Mouse (Mus musculus) hindbrain, postnatal 0 days (tissue): Measurements from ENCODE around the gene Gm47985. TPM values are rescaled to one million over a fixed set of nuclear protein-coding genes. Genes with fewer than 3 reads are reported as not detected.
"Not testable (repeated sequence)": the region's sequence is repeated elsewhere in the genome, so short reads cannot be mapped to it uniquely, and the experiment has no call there.

Experiments used
- ATAC-seq: fragments of 200-750 bp; cut with Nextera tagmentation; 2 replicates; pipeline ENCODE4 v1.8.0; 2017; ENCODE audit warnings: mild to moderate bottlenecking, moderate TSS enrichment, moderate library complexity
- DNase-seq: peaks from one replicate; pipeline ENCODE4 v3.0.0-alpha.2; 2015; ENCODE audit warnings: low spot score
- H3K27ac ChIP-seq: fragments of 300-500 bp; sonication (generic); 2 replicates; pipeline ENCODE4 v1.5.1; 2014; ENCODE audit warnings: mild to moderate bottlenecking
- H3K27me3 ChIP-seq: fragments of 300-500 bp; sonication (generic); 2 replicates; pipeline ENCODE4 v1.6.1; 2014; ENCODE audit warnings: low read length, mixed read lengths; ENCODE audit not compliant: insufficient read depth
- H3K36me3 ChIP-seq: fragments of 300-500 bp; sonication (generic); 2 replicates; pipeline ENCODE4 v1.6.1; 2014; ENCODE audit warnings: low read length, mixed read lengths; ENCODE audit not compliant: insufficient read depth
- H3K4me1 ChIP-seq: fragments of 300-500 bp; sonication (generic); 2 replicates; pipeline ENCODE4 v1.6.1; 2014; ENCODE audit warnings: antibody characterized with exemption, low read length, mixed read lengths; ENCODE audit not compliant: insufficient read depth
- H3K4me2 ChIP-seq: fragments of 300-500 bp; sonication (generic); 2 replicates; pipeline ENCODE4 v1.6.1; 2014; ENCODE audit warnings: low read depth, mild to moderate bottlenecking, low read length, moderate library complexity, mixed read lengths
- H3K4me3 ChIP-seq: fragments of 300-500 bp; sonication (generic); 2 replicates; pipeline ENCODE4 v1.5.1; 2014; ENCODE audit warnings: low read length
- H3K9ac ChIP-seq: fragments of 300-500 bp; sonication (generic); replicated peaks from 2 replicates; pipeline ENCODE4 v1.6.1; 2014; ENCODE audit warnings: mild to moderate bottlenecking, low read length, moderate library complexity, mixed read lengths
- H3K9me3 ChIP-seq: fragments of 300-500 bp; sonication (generic); 2 replicates; pipeline ENCODE4 v1.6.1; 2016; ENCODE audit warnings: low read length, mixed read lengths
- CTCF ChIP-seq: IDR thresholded peaks from 2 replicates; pipeline ENCODE4 v1.5.1; 2016; ENCODE audit warnings: antibody characterized with exemption, control low read depth, low read depth
- WGBS: fragments of 180-500 bp; shearing (Covaris S2); extraction: QIAGEN DNeasy Blood & Tissue Kit; methylation state at CpG from one replicate; pipeline ENCODE4 v1.1.7; 2014; 5-methylcytosine and 5-hydroxymethylcytosine counted together
- polyA plus RNA-seq: library from polyadenylated mRNA; unstranded; fragments of >200 nt; fragmentation: Nextera tagmentation; extraction: Ambion mirVana; gene quantifications from 2 replicates; pipeline ENCODE4 v1.2.1, GENCODE M21; 2015
- total RNA-seq: library from RNA; depleted of rRNA; stranded (reverse); fragments of >200 nt; gene quantifications from 2 replicates; pipeline ENCODE4 v1.2.3, GENCODE M21; 2014

Gm47985 gene
- total and polyA plus RNA-seq, 2 experiments from 2014 or later: not detected

DNA sequence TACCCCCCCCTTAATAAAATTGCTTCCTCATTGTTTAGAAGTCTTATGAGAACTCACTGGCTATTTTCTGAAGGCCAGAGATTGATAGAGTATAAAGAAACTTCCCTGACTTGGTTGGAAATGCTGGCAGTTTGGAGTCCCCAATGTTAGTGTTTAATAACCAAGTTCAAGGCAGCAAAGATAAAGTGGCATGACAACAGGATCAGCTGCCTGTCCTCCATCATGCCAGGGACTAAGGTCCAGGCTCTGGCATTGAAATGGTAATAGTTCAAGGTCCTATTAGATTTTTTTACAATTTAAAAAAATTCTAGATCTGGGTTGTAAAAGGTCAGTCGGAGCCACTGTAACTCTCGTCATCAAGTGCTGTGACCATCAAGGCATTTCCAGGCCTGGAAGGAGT is 31.2 kb upstream of the Gm47985 start:
- Histone ChIP-seq H3K9me3 (no peaks in the 10 kb centered on the region), H3K27me3 (no peaks in the 10 kb centered on the region), H3K4me3 (no peak overlapping the region), H3K4me2 (no peak overlapping the region), H3K9ac (no peak overlapping the region), H3K4me1 (no peaks in the 10 kb centered on the region), H3K36me3 (no peaks in the 10 kb centered on the region), H3K27ac (no peak overlapping the region)
- DNase-seq (no peak), ATAC-seq (no peak)
- no peak for TF ChIP-seq CTCF
- 73% methylated on average over 2 of the region's 2 CpGs for WGBS

GRCm38 (mm10) chr1:151153056-151153652 is 29.2 kb upstream of the Gm47985 start:
- Histone ChIP-seq H3K36me3 (no peaks in the 10 kb centered on the region), H3K4me3 (no peak overlapping the region), H3K9me3 (no peaks in the 10 kb centered on the region), H3K4me1 (no peaks in the 10 kb centered on the region), H3K4me2 (no peak overlapping the region), H3K27me3 (no peaks in the 10 kb centered on the region), H3K27ac (no peak overlapping the region), H3K9ac (no peak overlapping the region)
- ATAC-seq (no peak), DNase-seq (no peak)
- no peak for TF ChIP-seq CTCF
- 82% methylated on average over 6 of the region's 6 CpGs for WGBS

DNA sequence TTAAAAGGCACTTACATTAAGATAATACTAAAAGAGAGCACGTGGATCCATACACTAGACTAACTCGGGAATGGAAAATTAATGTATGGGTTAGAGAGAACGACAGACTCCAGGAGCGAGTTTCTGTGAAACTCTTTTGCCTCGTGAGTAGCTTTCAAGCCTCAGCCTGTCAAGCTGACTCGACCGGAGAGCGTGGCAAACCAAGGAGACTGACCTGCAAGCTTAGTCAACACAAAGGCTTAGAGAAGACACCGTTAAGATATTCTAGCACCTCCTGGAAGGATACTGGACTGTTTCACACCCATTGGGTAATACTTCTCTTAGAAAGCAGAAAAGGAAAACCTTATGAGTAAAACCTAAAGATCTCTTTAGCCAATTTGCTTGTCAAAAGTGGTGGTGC is 28.2 kb upstream of the Gm47985 start:
- not testable (repeated sequence) for H3K27me3 ChIP-seq, ATAC-seq, DNase-seq, H3K27ac ChIP-seq, H3K9ac ChIP-seq, H3K4me1 ChIP-seq, H3K4me3 ChIP-seq, H3K9me3 ChIP-seq, H3K36me3 ChIP-seq, H3K4me2 ChIP-seq
- WGBS: 95% methylated on average over 9 of the region's 9 CpGs

DNA sequence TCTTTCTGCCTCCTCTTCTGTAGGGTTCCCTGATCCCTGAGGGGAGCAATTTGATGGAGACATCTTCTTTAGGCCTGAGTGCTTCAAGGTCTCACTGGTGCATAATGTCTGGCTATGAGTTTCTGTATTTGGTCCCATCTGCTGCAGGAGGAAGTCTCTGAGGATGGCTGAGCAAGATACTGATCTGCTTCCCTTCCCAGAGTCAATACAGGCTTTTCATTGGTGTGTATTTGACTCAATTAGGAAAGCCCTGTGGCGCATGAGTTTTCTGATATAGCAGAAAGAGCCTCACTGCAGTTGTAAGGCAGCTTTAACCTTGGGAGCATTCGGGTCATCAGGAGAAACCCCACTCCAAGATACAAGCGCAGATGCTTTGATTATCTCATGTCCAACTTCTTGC is 26.2 kb upstream of the Gm47985 start:
- Histone ChIP-seq H3K27ac (no peak overlapping the region), H3K36me3 (no peaks in the 10 kb centered on the region), H3K4me2 (no peak overlapping the region), H3K4me3 (no peak overlapping the region), H3K9ac (no peak overlapping the region), H3K9me3 (no peaks in the 10 kb centered on the region), H3K27me3 (no peaks in the 10 kb centered on the region), H3K4me1 (no peaks in the 10 kb centered on the region)
- WGBS: 93% methylated on average over 3 of the region's 3 CpGs
- no peak for DNase-seq
- no peak for ATAC-seq
- no peak for TF ChIP-seq CTCF

- Histone ChIP-seq H3K27me3 (no peaks in the 10 kb centered on the region), H3K9me3 (no peaks in the 10 kb centered on the region), H3K36me3 (no peaks in the 10 kb centered on the region), H3K4me3 (no peak overlapping the region), H3K9ac (no peak overlapping the region), H3K4me2 (no peak overlapping the region), H3K27ac (no peak overlapping the region), H3K4me1 (no peaks in the 10 kb centered on the region)
- DNase-seq (no peak), ATAC-seq (no peak)
- 78% methylated on average over 7 of the region's 7 CpGs for WGBS
- no peak for TF ChIP-seq CTCF
These were observed 25.3 kb upstream of the Gm47985 start for GRCm38 (mm10) chr1:151156777-151157632.

- Histone ChIP-seq H3K4me1 (no peaks in the 10 kb centered on the region), H3K27me3 (no peaks in the 10 kb centered on the region), H3K4me2 (no peak overlapping the region), H3K4me3 (no peak overlapping the region), H3K9ac (no peak overlapping the region), H3K36me3 (no peaks in the 10 kb centered on the region), H3K27ac (no peak overlapping the region), H3K9me3 (no peaks in the 10 kb centered on the region)
- TF ChIP-seq CTCF: no peak
- DNase-seq (peak; percentile 38), ATAC-seq (0 out of 2 replicates have a peak, but pooled peaks have one; percentile 49)
- WGBS: 41% methylated on average over 9 of the region's 9 CpGs
These were observed 24.1 kb upstream of the Gm47985 start for GRCm38 (mm10) chr1:151157963-151158856.
